Mouse (Mus musculus) embryo, embryonic 10 days (tissue): ENCODE measurements around the gene Fosl1.
"Not testable (repeated sequence)": the region's sequence is repeated elsewhere in the genome, so short reads cannot be mapped to it uniquely, and the experiment has no call there.

ENCODE experiments used
- DNase-seq: peaks from one replicate; pipeline ENCODE4 v3.0.0-alpha.2; 2015; ENCODE audit warnings: low spot score

Gene Fosl1

DNA sequence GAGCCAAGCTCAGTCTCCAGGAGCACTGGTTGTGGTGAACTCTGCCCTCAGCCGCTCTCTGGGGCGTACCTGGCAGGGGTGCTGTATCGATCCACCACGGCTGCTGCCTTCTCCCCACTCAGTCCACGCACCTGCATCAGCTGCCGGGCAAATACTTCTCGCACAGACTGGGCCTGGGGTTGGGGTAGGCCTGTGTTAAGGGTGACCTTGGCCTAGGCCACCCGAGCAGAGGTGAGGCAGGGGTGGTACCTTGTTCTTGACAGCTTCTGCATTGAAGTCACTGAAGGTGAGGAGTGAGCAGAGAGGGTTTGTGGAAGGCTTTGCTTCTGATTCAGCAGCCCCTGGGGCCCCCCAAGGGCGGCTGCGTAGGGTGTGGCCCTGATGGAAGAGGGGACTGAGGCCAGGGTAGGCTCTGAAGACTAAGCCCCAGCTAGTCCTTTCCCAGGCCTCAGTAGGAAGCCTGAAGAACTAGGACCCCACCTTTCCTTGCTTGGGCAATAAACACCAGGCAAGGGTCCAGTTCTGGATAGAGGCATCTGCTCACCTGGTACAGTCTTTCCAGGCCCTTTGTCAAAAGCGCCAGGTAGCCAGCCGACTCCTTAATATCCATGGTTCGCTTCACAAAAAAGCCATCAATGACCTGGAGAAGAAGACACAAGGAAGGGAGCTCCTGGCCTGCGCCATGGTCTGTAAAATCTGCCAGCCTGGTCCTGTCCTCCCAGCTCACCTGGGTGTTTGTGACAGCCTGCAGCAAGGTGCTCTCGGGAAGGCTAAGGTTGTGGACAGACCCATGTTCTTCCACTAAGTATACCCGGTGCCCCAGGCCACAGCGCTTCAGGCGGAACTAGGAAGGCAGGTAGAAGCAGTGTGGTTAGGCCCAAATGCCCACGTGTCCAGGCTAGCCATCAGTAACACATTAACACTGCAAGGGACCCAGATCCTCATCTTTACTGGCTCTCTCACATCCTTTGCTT is 36.3 kb downstream of the Fosl1 start:
- DNase-seq, result no peak

GRCm38 (mm10) chr19:5484496-5484895 is 37.1 kb downstream of the Fosl1 start:
- no peak for DNase-seq

GRCm38 (mm10) chr19:5485371-5485770 is 38.0 kb downstream of the Fosl1 start:
- DNase-seq, result no peak

DNA sequence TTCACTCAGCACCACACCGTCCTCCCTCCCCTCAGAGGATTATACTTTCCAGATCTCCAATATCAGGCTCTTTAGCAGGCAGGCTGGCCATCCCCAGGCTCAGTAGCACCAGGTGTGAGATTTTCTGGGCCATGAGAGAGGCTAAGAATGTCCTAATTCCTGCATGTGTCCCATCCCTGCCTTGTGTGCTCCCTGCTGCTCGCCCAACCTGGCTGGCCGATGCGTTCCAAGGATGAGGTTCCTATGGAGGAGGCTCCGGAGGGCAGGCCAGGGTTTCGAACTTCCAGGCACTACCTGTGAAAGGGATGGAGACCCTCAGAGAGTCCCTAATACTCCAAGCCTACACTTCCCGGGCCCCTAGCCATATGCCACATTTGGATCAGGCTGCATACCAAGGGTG is 38.5 kb downstream of the Fosl1 start:
- no peak for DNase-seq

DNA sequence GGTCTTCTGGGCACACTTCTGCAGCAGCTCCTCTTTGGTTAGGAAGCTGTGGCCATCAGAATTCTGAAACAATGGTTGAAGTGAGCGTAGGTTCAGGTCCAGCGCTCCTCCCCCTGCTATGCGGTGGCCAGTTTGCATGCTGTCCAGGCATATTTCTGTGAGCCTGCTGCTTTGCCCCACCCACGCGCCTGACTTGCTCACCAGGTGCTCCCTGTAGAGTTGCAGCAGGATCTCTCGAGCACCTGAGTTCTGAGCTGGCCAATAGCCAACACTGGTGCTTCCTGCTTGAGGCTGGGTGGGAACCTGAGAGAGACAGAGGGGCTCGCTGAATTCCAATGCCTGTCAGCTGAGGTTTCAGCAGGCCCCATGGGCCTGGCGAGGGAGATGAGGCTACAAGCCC is 38.9 kb downstream of the Fosl1 start:
- DNase-seq, result no peak

GRCm38 (mm10) chr19:5486771-5487170 is 39.4 kb downstream of the Fosl1 start:
- DNase-seq, result no peak

DNA sequence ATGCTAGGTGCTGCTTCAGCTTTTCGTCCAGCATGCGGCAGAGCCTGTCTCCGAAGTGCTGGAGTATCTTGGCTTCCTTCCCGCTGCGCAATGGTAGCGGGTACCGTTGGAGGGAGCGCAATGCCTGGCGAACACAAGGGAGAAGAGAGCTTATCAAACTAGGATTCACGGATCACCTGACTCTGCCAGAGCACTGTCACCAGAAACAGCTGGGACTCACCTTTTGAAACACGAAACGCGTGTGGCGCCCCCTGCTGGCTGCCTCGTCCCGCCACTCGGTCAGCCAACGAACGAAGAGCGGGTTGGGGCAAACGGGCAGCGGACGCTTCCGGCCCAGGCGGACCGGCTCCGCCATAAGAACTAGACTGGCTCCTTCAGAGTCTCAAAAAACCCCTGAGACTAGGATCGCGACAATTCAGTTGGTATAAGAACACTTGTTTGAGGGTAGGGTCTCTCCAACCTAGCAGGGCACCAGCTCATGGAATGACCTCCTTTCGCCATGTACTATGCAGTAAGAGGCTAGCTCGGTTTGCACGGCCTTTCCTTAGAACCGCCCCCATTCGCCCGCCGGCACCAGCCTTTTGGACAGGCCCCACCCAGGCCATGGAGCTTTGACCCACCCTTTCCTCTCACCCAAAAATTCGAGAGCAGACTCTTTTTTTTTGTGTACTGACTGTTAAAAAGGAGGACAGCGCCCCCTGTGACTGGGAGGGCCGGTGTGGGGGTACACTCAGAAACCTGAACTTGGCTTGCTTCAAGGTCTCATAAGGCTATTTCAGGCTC is 40.6 kb downstream of the Fosl1 start, which contains the start of gene Mus81:
Mus81 (minus strand) TSS at position 635 of the 783 bp plus-strand sequence.
- DNase-seq, result peak; percentile 96

DNA sequence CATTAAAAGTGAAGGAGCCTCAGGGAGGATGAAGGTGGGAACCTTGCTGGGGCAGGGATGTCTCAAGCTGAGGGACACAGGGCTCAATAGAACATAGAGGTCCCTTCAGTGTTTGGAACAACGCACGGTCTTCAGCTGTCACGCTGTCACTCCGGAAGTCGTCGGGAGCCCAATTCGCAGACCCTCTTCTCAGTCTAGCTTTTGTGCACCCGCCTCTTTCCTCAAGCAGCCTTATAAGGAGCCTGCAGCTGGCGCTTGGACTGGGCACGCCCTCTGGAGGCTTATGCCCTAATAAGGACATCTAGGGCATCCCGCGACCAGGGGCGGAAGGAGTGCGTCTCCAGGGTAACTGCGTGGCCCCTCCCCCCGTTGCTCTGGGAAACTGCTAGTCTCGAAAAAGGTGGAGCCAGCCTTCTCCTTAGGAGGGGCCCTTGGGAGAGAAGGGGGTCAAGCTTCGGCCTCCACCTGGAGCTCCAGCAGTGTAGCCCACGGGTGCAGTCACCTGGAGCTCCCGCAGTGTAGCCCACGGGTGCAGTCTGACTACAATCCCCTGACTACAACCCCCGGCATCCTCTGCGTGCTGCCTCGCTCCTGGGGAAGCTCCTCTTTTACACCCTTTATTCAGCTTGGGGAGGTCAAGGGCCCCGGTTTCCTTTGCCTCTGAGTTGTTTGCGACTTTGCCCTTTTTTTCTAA is 41.7 kb downstream of the Fosl1 start:
- DNase-seq, result peak; percentile 99

DNA sequence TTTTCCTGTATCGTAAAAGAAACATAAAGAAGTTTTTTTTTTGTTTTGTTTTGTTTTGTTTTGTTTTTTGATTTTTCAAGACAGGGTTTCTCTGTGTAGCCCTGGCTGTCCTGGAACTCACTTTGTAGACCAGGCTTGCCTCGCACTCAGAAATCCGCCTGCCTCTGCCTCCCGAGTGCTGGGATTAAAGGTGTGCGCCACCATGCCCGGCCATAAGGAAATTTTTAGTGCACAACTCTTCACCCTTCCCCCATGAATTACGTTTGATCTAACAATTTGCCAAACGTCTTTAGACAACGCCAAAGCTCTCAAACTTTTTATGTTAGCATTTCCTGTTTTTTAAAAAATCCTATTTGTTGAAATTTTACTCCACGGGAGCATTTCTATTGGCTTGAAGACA is 42.4 kb downstream of the Fosl1 start:
- not testable (repeated sequence) for DNase-seq

DNA sequence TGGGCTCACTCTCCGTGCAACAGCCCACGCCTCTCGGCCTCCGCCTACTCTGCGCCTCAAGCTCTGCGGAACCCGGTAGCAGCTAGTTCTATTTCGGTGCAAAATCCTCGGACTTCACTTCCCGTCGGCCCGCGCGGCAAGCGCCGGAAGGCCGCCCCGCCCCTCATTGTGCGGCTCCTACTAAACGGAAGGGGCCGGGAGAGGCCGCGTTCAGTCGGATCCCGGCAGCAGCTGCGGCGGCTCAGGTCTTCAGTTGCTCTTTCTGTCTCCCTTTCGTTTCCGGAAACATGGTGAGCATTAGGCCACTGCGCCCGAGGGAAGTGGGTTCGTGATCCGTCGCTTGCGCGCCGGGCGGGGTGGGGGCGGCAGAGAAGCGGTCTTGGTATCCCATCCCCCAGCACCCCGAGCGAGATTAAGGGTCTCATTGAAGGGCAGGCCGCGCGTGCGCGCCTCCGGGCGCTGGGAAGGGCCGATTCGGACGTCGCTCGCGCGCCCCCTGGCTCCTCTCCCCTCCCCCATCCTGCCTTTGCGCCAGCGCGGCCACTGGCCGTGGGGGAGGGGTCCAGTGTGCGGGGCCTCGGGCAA is 43.1 kb downstream of the Fosl1 start, which contains the start of gene Cfl1:
Cfl1 (plus strand) TSS at position 143 of the 585 bp plus-strand sequence.
- peak; percentile 96 for DNase-seq

GRCm38 (mm10) chr19:5490898-5491708 is 43.8 kb downstream of the Fosl1 start:
- DNase-seq, result peak; percentile 86

DNA sequence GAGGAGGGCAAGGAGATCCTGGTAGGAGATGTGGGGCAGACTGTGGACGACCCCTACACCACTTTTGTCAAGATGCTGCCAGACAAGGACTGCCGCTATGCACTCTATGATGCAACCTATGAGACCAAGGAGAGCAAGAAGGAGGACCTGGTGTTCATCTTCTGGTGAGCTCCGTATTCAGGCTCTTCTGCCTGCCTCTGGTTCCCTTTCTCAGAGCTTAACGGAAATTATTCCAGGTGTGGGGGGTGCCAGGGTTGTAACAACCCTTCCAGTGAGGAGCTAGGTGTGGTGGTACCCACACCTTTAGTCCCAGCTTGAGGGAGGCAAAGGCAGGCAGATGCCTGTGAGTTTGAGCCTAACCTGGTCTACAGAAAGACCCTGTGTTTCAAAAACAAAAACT is 45.3 kb downstream of the Fosl1 start:
- no peak for DNase-seq

GRCm38 (mm10) chr19:5493301-5493721 is 46.0 kb downstream of the Fosl1 start:
- DNase-seq, result not testable (repeated sequence)

DNA sequence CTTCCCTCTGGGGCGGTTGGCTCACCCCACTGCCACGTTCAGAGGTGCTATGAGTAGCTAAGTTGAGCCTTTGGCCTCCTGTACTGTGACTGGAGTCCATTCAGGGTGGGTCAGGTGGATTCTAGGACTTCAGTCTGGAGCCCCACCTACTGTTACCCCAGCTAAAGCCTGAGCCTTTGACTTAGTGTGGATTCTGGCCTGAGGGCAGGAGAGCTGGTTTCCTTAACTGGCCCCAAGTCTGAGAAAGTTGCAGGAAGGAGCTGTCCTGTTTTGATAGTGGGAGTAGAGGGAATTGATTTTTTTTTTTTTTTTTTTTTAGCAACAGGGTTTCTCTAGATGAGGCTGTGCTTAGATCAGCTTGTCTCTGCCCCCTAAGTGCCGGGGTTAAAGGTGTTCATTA is 47.0 kb downstream of the Fosl1 start:
- no peak for DNase-seq

- no peak for DNase-seq
Measured at GRCm38 (mm10) chr19:5495353-5496051, 48.2 kb downstream of the Fosl1 start.

GRCm38 (mm10) chr19:5496052-5496370 is 48.7 kb downstream of the Fosl1 start:
- DNase-seq, result no peak

- DNase-seq, result no peak
Measured at GRCm38 (mm10) chr19:5500330-5500875, 53.1 kb downstream of the Fosl1 start.

GRCm38 (mm10) chr19:5503687-5504086 is 56.3 kb downstream of the Fosl1 start, which contains the start of gene 1700020D05Rik:
1700020D05Rik (minus strand) TSS chr19:5503787.
- no peak for DNase-seq
